Mouse (Mus musculus): Measurements from ENCODE around the gene Dlgap1.
"Not testable (repeated sequence)": the region's sequence is repeated elsewhere in the genome, so short reads cannot be mapped to it uniquely, and the experiment has no call there.

Gene Dlgap1

DNA sequence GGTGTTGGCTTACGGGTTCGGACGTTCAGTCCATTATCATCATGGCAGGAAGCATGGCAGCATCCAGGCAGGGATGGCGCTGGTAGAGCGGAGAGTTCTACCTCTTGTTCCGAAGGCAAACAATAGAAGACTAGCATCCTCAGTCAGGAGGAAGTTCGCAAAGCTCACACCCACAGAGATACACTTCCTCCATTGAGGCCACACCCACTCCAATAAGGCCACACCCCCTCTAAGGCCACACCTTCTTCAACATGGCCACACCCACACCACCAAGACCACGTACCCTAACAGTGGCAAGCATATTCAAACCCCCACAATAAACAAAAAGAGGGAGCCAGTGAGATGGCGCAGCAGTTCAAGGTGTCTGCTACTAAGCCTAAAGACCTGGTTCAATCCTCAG is 837.0 kb downstream of the Dlgap1 start:
- no peak for DNase-seq (ENCODE audit: low spot score in 2 of 2)

GRCm38 (mm10) chr17:70806600-70806999 is 837.7 kb downstream of the Dlgap1 start:
- no peak for DNase-seq (ENCODE audit: low spot score in 2 of 2)

DNA sequence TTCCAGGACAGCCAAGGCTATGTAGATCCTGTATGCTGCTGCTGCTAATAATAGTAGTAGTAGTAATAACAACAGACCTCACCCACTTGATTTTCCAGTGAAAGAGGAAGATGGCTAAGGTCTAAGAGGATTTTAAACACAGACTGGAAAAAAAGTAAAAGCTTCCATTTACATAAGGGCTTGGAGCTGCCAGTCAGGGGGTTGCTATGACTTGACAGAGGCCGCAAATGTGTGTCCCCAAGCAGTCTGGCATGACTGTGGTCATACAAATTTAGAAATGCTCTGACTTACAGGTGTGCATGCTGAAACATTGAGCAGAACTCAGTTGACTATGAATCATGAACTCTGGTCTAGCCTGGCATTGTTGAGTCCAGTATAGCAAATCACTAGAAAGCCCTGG is 839.0 kb downstream of the Dlgap1 start:
- DNase-seq (ENCODE audit: low spot score in 2 of 2), result no peak

GRCm38 (mm10) chr17:70808837-70809236 is 840.0 kb downstream of the Dlgap1 start:
- no peak for DNase-seq (ENCODE audit: low spot score in 2 of 2)

- no peak for DNase-seq (ENCODE audit: low spot score in 2 of 2)
These were observed 840.9 kb downstream of the Dlgap1 start for GRCm38 (mm10) chr17:70809776-70810175.

DNA sequence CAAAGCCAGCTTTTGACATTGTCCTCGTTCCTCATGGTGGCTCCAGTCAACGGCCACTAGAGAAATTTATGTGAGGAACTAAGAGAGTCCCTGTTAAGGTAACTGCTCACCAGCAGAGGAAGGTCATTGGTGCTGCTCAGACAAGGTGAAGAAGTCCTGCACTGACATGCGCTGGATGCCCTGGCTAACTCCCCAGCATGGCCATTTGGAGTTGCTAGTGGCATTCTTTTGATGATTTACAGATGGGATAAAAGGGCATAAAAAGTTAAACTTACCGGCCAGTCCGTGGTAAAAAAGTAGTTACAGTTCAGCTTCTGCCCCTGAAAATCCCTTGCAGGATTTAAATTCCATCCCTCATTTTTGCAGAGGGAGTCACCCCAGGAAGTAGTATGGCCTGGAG is 841.9 kb downstream of the Dlgap1 start:
- no peak for DNase-seq (ENCODE audit: low spot score in 2 of 2)

- no peak for DNase-seq (ENCODE audit: low spot score in 2 of 2)
These were observed 846.1 kb downstream of the Dlgap1 start for GRCm38 (mm10) chr17:70815001-70815400.

DNA sequence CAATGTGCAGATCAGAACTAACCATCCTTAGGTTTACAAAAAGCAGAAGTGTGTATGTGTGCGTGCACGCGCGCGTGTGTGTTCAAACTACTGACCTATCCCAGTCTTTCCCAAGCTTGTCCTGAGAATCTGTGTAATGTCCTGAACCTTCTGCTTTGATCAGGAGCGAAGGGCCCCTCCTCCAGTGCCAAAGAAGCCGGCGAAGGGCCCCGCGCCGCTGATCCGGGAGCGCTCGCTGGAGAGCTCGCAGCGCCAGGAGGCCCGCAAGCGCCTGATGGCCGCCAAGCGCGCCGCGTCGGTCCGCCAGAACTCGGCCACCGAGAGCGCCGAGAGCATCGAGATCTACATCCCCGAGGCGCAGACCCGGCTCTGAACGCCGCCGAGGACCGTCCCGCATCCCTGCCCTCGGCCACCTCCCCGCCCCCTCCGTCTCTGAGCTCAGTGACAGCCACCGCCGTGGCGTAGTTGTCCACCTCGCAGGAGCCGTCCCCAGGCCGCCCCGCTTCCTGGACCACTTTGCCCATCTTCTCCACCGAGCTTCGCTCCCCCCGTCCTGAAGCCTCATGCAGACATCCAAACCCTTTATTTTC is 849.1 kb downstream of the Dlgap1 start:
- no peak for DNase-seq (ENCODE audit: low spot score in 2 of 2)

DNA sequence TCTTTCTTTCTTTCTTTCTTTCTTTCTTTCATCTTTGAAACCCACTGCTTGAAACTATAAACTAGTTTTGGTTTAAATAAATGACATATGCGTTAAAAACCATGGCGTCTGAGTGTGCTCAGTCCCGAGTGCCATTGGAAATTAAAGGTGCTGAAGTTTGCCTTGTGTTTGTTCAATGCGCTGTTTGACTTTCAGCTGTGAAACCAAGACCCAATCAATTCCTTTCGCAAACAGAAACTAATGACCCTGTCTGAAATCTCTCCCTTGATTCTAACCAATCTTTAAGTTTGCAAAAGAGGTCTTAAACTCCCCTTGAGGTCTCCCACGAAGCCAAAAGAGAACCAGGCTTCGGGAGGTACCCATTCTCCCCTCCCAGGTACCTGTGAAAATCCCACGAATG is 854.2 kb downstream of the Dlgap1 start:
- no peak for DNase-seq (ENCODE audit: low spot score in 2 of 2)

GRCm38 (mm10) chr17:70826227-70826626 is 857.4 kb downstream of the Dlgap1 start:
- DNase-seq (ENCODE audit: low spot score in 2 of 2), result peak; percentile 77 to 88

DNA sequence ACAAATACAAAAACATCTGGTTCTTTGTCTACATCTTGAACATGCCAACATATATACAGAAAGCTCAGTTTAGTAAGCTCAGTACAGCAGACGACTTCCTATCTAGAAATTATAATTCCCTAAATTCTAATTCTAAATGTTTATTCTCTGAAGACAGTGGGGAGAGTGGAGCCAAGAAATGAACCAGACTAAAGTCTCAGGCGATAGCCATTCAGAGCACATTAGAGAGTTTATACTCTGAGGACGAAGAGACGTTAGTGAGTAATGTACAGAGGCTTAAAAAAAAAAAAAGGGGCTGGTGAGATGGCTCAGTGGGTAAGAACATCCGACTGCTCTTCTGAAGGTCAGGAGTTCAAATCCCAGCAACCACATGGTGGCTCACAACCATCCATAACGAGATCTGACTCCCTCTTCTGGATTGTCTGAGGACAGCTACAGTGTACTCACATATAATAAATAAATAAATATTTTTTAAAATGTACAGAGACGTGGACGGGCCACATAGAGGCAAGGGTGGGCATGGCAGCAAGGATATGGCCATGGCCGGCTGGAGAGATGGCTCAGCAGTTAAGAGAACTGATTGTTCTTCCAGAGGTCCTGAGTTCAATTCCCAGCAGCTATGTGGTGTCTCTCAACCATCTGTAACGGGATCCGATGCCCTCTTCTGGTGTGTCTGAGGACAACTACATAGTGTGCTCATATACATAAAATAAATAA is 858.7 kb downstream of the Dlgap1 start:
- not testable (repeated sequence) for DNase-seq (ENCODE audit: low spot score in 2 of 2)

- no peak for DNase-seq (ENCODE audit: low spot score in 2 of 2)
These were observed 859.3 kb downstream of the Dlgap1 start for GRCm38 (mm10) chr17:70828180-70828528.

DNA sequence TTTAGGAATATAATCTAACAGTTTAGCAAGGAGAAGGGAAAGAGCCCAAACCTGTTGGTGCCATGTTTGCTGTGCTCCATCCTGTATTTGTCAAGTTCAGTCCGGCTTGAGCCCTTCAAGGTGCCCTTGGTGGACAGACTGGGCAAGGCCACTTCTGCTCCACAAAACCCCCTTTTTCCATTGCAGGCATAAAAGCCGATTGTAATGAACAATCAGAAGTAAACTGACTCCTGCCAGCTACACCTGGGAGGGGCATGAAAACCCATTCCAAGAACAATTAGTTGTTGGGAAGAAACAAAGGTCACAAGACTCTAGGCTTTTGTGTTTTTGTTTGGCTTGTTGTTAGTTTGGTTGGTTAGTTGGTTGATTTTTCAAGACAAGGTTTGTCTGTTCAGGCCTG is 859.7 kb downstream of the Dlgap1 start:
- no peak for DNase-seq (ENCODE audit: low spot score in 2 of 2)

GRCm38 (mm10) chr17:70829217-70829616 is 860.3 kb downstream of the Dlgap1 start:
- no peak for DNase-seq (ENCODE audit: low spot score in 2 of 2)

DNA sequence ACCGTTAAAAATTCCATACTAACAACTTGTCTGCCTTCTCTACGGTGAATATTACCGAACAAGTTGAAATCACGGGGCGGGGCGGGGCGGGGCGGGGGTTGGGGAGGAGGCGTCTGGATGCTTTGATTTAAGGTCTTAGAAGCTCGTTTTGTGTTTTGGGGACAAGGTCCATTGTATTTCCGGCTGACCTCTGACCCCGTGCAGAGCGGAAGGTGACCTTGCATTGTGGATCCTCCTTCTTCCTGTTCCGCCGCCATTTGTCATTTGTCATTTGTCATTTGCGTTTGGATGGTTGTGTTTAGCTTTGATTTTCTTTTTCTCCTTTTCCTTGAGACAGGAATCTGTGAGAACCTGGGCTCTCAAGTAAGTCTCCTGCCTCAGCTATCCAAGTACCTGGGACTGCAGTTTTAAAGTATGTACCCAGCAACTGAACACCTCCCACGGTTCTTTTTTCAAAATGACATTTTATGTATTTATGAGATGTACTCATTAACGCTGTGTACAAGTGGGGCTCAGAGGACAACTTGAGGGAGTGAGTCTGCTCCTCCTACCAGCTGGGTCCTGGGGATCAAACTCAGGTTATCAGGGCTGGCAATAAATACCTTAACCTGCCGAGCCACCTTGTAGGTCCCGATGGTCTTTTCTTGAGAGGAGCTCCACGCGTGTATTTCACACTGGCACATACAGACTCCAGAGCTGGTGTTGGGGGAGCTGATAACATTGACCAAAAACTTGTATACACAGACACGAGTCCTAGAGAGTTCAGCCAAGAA is 861.3 kb downstream of the Dlgap1 start:
- DNase-seq (ENCODE audit: low spot score in 2 of 2), result no peak

DNA sequence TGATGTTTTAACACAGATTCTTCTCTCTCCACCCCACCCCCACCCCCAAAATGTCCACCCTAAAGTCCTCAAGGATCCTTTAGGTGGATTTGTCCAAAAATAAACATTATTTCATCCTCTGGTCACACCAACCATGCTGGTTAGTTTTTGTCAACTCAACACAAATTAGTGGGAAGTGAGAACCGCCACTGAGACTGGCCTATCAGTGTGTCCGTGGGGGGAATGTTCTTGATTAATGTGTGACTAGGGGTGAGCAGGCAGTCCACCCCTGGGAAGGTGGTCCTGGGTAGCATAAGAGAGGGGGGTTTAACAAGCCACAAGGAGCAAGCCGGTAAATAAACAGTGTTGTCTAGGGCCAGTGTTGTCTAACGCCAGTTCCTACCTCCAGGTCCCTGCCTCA is 862.7 kb downstream of the Dlgap1 start:
- DNase-seq (ENCODE audit: low spot score in 2 of 2), result no peak

GRCm38 (mm10) chr17:70832544-70832943 is 863.7 kb downstream of the Dlgap1 start:
- DNase-seq (ENCODE audit: low spot score in 2 of 2), result no peak

DNA sequence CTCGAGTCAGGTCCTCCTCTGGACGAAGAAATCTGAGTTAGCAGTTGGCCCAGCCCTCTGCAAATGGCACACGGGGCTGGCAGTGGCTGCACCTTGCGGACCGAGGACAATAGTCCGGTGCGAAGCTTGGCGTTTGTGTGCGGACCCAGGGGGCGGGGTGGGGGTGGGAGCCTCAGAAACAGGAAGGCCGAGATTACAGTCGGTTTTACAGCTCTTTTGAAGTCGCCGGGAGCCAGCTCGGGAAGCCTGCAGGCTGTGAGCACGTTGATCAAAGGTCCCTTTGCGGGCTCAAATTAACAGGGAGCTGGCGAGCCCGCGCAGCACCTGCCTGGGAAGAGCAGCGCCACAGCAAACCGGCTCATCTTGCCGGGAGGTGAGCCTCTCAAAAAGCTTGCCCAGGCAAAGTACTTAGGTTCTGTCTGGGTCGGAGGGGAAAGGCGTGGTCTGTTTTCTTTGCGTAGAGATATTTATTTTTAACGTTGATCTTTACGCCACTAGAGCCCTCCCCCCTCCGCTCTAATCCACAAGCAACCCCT is 865.6 kb downstream of the Dlgap1 start:
- no peak for DNase-seq (ENCODE audit: low spot score in 2 of 2)

GRCm38 (mm10) chr17:70835071-70835790 is 866.4 kb downstream of the Dlgap1 start:
- no peak for DNase-seq (ENCODE audit: low spot score in 2 of 2)

GRCm38 (mm10) chr17:70836820-70837219 is 867.9 kb downstream of the Dlgap1 start:
- DNase-seq (ENCODE audit: low spot score in 2 of 2), result no peak

- DNase-seq (ENCODE audit: low spot score in 2 of 2), result not testable (repeated sequence)
These were observed 868.6 kb downstream of the Dlgap1 start for GRCm38 (mm10) chr17:70837474-70837873.

GRCm38 (mm10) chr17:70838031-70838430 is 869.2 kb downstream of the Dlgap1 start:
- DNase-seq (ENCODE audit: low spot score in 2 of 2), result no peak
